Mouse (Mus musculus) bone marrow macrophage, adult 2 months (primary cell): ENCODE measurements around the gene Rnf41.

Experiments used
- CTCF ChIP-seq: IDR thresholded peaks from 2 replicates; pipeline ENCODE4 v1.5.1; 2012; ENCODE audit warnings: low read depth, mild to moderate bottlenecking, low read length, moderate library complexity
- POLR2A ChIP-seq: IDR thresholded peaks from 2 replicates; pipeline ENCODE4 v1.6.1; 2012; ENCODE audit warnings: mild to moderate bottlenecking, low read depth, low read length, borderline replicate concordance

DNA sequence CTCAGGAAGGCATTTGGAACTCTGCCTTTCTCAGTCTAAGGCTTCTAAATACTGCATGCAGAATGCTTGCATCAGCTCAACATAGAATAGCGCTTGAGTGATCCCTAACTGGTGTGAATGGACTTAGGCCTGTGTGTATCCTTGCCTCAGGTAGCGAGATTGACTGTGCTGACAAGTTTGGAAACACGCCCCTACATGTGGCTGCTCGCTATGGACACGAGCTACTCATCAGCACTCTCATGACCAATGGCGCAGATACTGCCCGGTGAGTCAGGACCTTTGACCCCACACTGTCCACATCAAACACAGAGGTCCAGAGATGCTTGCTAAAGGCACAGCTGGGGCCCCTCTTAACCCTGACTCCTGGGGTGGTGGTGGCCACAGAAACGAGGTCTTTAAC is 29.0 kb upstream of the Rnf41 start:
- TF ChIP-seq CTCF = no peak
- TF ChIP-seq POLR2A = no peak
